In the genomic region with DNA sequence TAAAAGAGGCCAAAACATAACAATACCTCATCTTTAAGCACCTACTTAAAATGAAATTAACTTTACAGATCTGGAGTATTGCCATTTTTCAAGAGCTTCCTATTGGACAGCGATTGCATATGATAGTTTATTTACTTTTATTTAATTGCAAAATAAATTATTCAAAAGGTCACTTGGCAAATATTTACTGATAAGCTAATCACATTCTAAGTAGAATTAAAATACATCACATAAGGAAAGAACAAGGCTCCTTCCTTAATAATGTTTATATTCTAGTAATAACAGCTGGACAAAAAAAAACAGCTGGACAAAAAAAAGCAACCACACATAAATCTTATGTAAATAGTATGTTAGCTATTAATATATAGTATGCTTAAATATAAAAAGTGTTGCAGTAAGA, we compare ENCODE assay signal across 22 mouse cellular contexts.
DNase-seq lines count a peak whose midpoint lies in the region; ATAC-seq and TF ChIP-seq lines count a peak whose summit lies in the region.
"Had no signal": no experiment of that assay in that cellular context is flagged by ENCODE, and none has a peak within 500 bp of the region (broad histone marks: within the 10 kb centered on the region; RNA-seq: fewer than 3 reads in every experiment).

No protein-coding gene starts in this region.

- H3K9me3 ChIP-seq in kidney, postnatal 0 days (replicated peaks; ENCODE audit: low read length) = no peaks in the 10 kb centered on the region
- no peaks in the 10 kb centered on the region for H3K9me3 ChIP-seq in lung, embryonic 14.5 days (ENCODE audit: low read depth, low read length)
- H3K9me3 ChIP-seq in lung, embryonic 16.5 days (ENCODE audit: control insufficient read depth, low read length) = no peaks in the 10 kb centered on the region
- no peaks in the 10 kb centered on the region for H3K9me3 ChIP-seq in lung, postnatal 0 days (ENCODE audit: low read length)
- H3K9me3 ChIP-seq: G1E had no signal

- TF ChIP-seq CTCF in kidney, postnatal 0 days (IDR thresholded peaks at IDR 0.05; ENCODE audit: low read depth) = no peak
- TF ChIP-seq CTCF in lung, embryonic 14.5 days (IDR thresholded peaks at IDR 0.05; ENCODE audit: low read depth) = no peak
- no peak for TF ChIP-seq CTCF in lung, postnatal 0 days (IDR thresholded peaks at IDR 0.05)

- H3K4me1 ChIP-seq in kidney, postnatal 0 days (replicated peaks; ENCODE audit: insufficient read depth, low read length) = no peaks in the 10 kb centered on the region
- no peaks in the 10 kb centered on the region for H3K4me1 ChIP-seq in lung, embryonic 14.5 days (ENCODE audit: insufficient read depth)
- H3K4me1 ChIP-seq in lung, embryonic 16.5 days (replicated peaks; ENCODE audit: control insufficient read depth, insufficient read depth, low read length) = no peaks in the 10 kb centered on the region
- no peaks in the 10 kb centered on the region for H3K4me1 ChIP-seq in lung, postnatal 0 days (ENCODE audit: insufficient read depth, low read depth, low read length)

- H3K4me3 ChIP-seq in kidney, postnatal 0 days (replicated peaks; ENCODE audit: low read depth, low read length) = no peak overlapping the region
- H3K4me3 ChIP-seq in lung, embryonic 14.5 days (ENCODE audit: low read depth, low read length) = no peak overlapping the region
- H3K4me3 ChIP-seq in lung, embryonic 16.5 days (ENCODE audit: low read length) = no peak overlapping the region
- no peak overlapping the region for H3K4me3 ChIP-seq in lung, postnatal 0 days (ENCODE audit: low read depth, low read length)

- no peak overlapping the region for H3K27ac ChIP-seq in kidney, postnatal 0 days
- H3K27ac ChIP-seq in lung, embryonic 14.5 days (ENCODE audit: low read depth) = no peak overlapping the region
- no peak overlapping the region for H3K27ac ChIP-seq in lung, embryonic 16.5 days (ENCODE audit: low read length)
- no peak overlapping the region for H3K27ac ChIP-seq in lung, postnatal 0 days (ENCODE audit: low read length)

- DNase-seq in kidney, postnatal 0 days (ENCODE audit: low spot score) = peak; percentile 22
- no peak for DNase-seq in kidney, postnatal 10 days
- peak; percentile 50 for DNase-seq in lung, embryonic 14.5 days
- DNase-seq in lung, postnatal 14 days = no peak
- no peak for DNase-seq in lung, postnatal 4 days
- DNase-seq in lung, postnatal 0 days (ENCODE audit: low spot score) = peak; percentile 9
- DNase-seq in lung, postnatal 25 days (ENCODE audit: low spot score) = no peak
- DNase-seq: adrenal gland, adult 2 months; adrenal gland, adult 8-10 months; adrenal gland, postnatal 10 days; adrenal gland, postnatal 14 days; adrenal gland, postnatal 25 days; adrenal gland, postnatal 36 days; B cell, adult 2 months; cerebellum, adult 11 months; cerebellum, adult 11-12 months had no signal

- no peak for ATAC-seq in kidney, postnatal 0 days (replicated peaks; ENCODE audit: low FRiP score, low read depth)
- ATAC-seq in lung, embryonic 14.5 days (ENCODE audit: insufficient read depth) = peak; percentile 60; the same call in 1 of the 2 replicates
- ATAC-seq in lung, embryonic 16.5 days (ENCODE audit: low read depth) = peak; percentile 69
- ATAC-seq in lung, postnatal 0 days = no peak
- ATAC-seq: activated CD4-positive, CD25-positive, alpha-beta regulatory T cell, adult 4 months; CD4-positive, CD25-positive, alpha-beta regulatory T cell, adult 4 months; Patski had no signal

- H3K27me3 ChIP-seq in kidney, postnatal 0 days (ENCODE audit: insufficient read depth, low read length) = no peaks in the 10 kb centered on the region
- H3K27me3 ChIP-seq in lung, embryonic 14.5 days (ENCODE audit: insufficient read depth, low read length) = no peaks in the 10 kb centered on the region
- no peaks in the 10 kb centered on the region for H3K27me3 ChIP-seq in lung, embryonic 16.5 days (ENCODE audit: control insufficient read depth, insufficient read depth, low read depth, low read length)
- no peaks in the 10 kb centered on the region for H3K27me3 ChIP-seq in lung, postnatal 0 days (replicated peaks; ENCODE audit: insufficient read depth, low read length)
- H3K27me3 ChIP-seq: CH12.LX, Patski had no signal

- no peak for TF ChIP-seq EP300 in lung, postnatal 0 days (IDR thresholded peaks at IDR 0.05)

- H3K4me2 ChIP-seq in kidney, postnatal 0 days (ENCODE audit: low read length) = no peak overlapping the region
- no peak overlapping the region for H3K4me2 ChIP-seq in lung, embryonic 14.5 days
- no peak overlapping the region for H3K4me2 ChIP-seq in lung, embryonic 16.5 days (ENCODE audit: low read depth, low read length)
- no peak overlapping the region for H3K4me2 ChIP-seq in lung, postnatal 0 days (replicated peaks; ENCODE audit: low read depth, low read length)

- H3K9ac ChIP-seq in kidney, postnatal 0 days (ENCODE audit: low read depth, low read length) = no peak overlapping the region
- no peak overlapping the region for H3K9ac ChIP-seq in lung, embryonic 14.5 days
- no peak overlapping the region for H3K9ac ChIP-seq in lung, embryonic 16.5 days (ENCODE audit: low read length)
- no peak overlapping the region for H3K9ac ChIP-seq in lung, postnatal 0 days (replicated peaks; ENCODE audit: low read depth)

- no peaks in the 10 kb centered on the region for H3K36me3 ChIP-seq in kidney, postnatal 0 days (ENCODE audit: insufficient read depth, low read length)
- H3K36me3 ChIP-seq in lung, embryonic 14.5 days (ENCODE audit: insufficient read depth) = no peaks in the 10 kb centered on the region
- no peaks in the 10 kb centered on the region for H3K36me3 ChIP-seq in lung, embryonic 16.5 days (ENCODE audit: control insufficient read depth, insufficient read depth, low read length)
- H3K36me3 ChIP-seq in lung, postnatal 0 days (ENCODE audit: insufficient read depth, low read length) = no peaks in the 10 kb centered on the region
- H3K36me3 ChIP-seq: G1E had no signal

- WGBS in kidney, postnatal 0 days = 69% methylated on average over 1 of the region's 1 CpGs
- 39% methylated on average over 1 of the region's 1 CpGs for WGBS in lung, embryonic 14.5 days
- 48% methylated on average over 1 of the region's 1 CpGs for WGBS in lung, embryonic 16.5 days
- WGBS in lung, postnatal 0 days = 40% methylated on average over 1 of the region's 1 CpGs

Comparison
In these comparisons a context has a peak if more than half of its experiments do, and no peak if none do; other contexts are left out.
1. ATAC-seq: peak in lung, embryonic 14.5 days (single experiment) and lung, embryonic 16.5 days (single experiment); none in kidney, postnatal 0 days (single experiment) and lung, postnatal 0 days (single experiment).
2. DNase-seq: peak in kidney, postnatal 0 days (single experiment), lung, embryonic 14.5 days (single experiment) and lung, postnatal 0 days (single experiment); none in kidney, postnatal 10 days (single experiment), lung, postnatal 14 days (single experiment), lung, postnatal 4 days (0 of 2) and lung, postnatal 25 days (single experiment).